ENCODE assay signal across 22 mouse cellular contexts in genomic region chr6:96437814-96438213, GRCm38 (mm10).
DNase-seq lines count a peak whose midpoint lies in the region; ATAC-seq and TF ChIP-seq lines count a peak whose summit lies in the region.
"Had no signal": no experiment of that assay in that cellular context is flagged by ENCODE, and none has a peak within 500 bp of the region (broad histone marks: within the 10 kb centered on the region; RNA-seq: fewer than 3 reads in every experiment).

No protein-coding gene starts in this region.

- H3K4me2 ChIP-seq in forebrain, postnatal 0 days (ENCODE audit: low read depth) = no peak overlapping the region
- no peak overlapping the region for H3K4me2 ChIP-seq in forebrain, embryonic 11.5 days (ENCODE audit: low read depth, low read length, severe bottlenecking)
- H3K4me2 ChIP-seq in kidney, postnatal 0 days (ENCODE audit: low read length) = no peak overlapping the region
- H3K4me2 ChIP-seq in limb, embryonic 14.5 days (replicated peaks; ENCODE audit: low read depth, low read length, severe bottlenecking) = no peak overlapping the region
- H3K4me2 ChIP-seq: embryonic facial prominence, embryonic 12.5 days; forebrain, embryonic 12.5 days; heart, embryonic 12.5 days; hindbrain, embryonic 14.5 days had no signal

- no peak overlapping the region for H3K27ac ChIP-seq in forebrain, postnatal 0 days (ENCODE audit: low read depth, low read length)
- H3K27ac ChIP-seq in forebrain, embryonic 11.5 days (ENCODE audit: low read depth, low read length) = no peak overlapping the region
- no peak overlapping the region for H3K27ac ChIP-seq in kidney, postnatal 0 days
- peak overlapping the region; percentile 19; the same call in 1 of the 2 replicates for H3K27ac ChIP-seq in limb, embryonic 10.5 days
- no peak overlapping the region for H3K27ac ChIP-seq in limb, embryonic 14.5 days (replicated peaks; ENCODE audit: low read depth, low read length)
- H3K27ac ChIP-seq: embryonic facial prominence, embryonic 12.5 days; forebrain, embryonic 12.5 days; gastrocnemius, adult 2 months; hindbrain, embryonic 10.5 days; hindbrain, embryonic 14.5 days had no signal

- no peaks in the 10 kb centered on the region for H3K9me3 ChIP-seq in forebrain, postnatal 0 days (ENCODE audit: low read length)
- no peaks in the 10 kb centered on the region for H3K9me3 ChIP-seq in forebrain, embryonic 11.5 days (ENCODE audit: control insufficient read depth, low read length)
- no peaks in the 10 kb centered on the region for H3K9me3 ChIP-seq in kidney, postnatal 0 days (replicated peaks; ENCODE audit: low read length)
- no peaks in the 10 kb centered on the region for H3K9me3 ChIP-seq in limb, embryonic 10.5 days (replicated peaks)
- no peaks in the 10 kb centered on the region for H3K9me3 ChIP-seq in limb, embryonic 14.5 days (ENCODE audit: control insufficient read depth, low read length)
- H3K9me3 ChIP-seq: embryonic facial prominence, embryonic 12.5 days; forebrain, embryonic 12.5 days; heart, embryonic 12.5 days; hindbrain, embryonic 10.5 days had no signal

- peak; percentile 3 for DNase-seq in forebrain, postnatal 0 days
- no peak for DNase-seq in forebrain, embryonic 11.5 days (ENCODE audit: low spot score)
- DNase-seq in kidney, postnatal 0 days (ENCODE audit: low spot score) = peak; percentile 32
- no peak for DNase-seq in kidney, postnatal 25 days
- DNase-seq in limb, embryonic 10.5 days (ENCODE audit: low spot score) = no peak
- peak; percentile 22 for DNase-seq in limb, embryonic 14.5 days (ENCODE audit: low spot score)
- no peak for DNase-seq in adrenal gland, adult 2 months
- no peak for DNase-seq in layer of hippocampus, adult 9-10 months (ENCODE audit: low spot score)
- DNase-seq: adrenal gland, adult 8-10 months; adrenal gland, postnatal 36 days; cerebellum, adult 2 months; cerebellum, postnatal 10 days; gastrocnemius, adult 2 months; gastrocnemius, postnatal 25 days had no signal

- H3K4me3 ChIP-seq in forebrain, postnatal 0 days (ENCODE audit: low read depth, low read length) = no peak overlapping the region
- H3K4me3 ChIP-seq in forebrain, embryonic 11.5 days (ENCODE audit: low read depth, low read length) = no peak overlapping the region
- no peak overlapping the region for H3K4me3 ChIP-seq in kidney, postnatal 0 days (replicated peaks; ENCODE audit: low read depth, low read length)
- H3K4me3 ChIP-seq in limb, embryonic 10.5 days = no peak overlapping the region
- no peak overlapping the region for H3K4me3 ChIP-seq in limb, embryonic 14.5 days (replicated peaks; ENCODE audit: low read length)
- H3K4me3 ChIP-seq: embryonic facial prominence, embryonic 12.5 days; forebrain, embryonic 12.5 days; gastrocnemius, adult 2 months; heart, embryonic 12.5 days; hindbrain, embryonic 10.5 days had no signal

- H3K27me3 ChIP-seq in forebrain, postnatal 0 days (ENCODE audit: insufficient read depth, low read length) = no peaks in the 10 kb centered on the region
- H3K27me3 ChIP-seq in forebrain, embryonic 11.5 days (ENCODE audit: control insufficient read depth, insufficient read depth, low read length) = no peaks in the 10 kb centered on the region
- no peaks in the 10 kb centered on the region for H3K27me3 ChIP-seq in kidney, postnatal 0 days (ENCODE audit: insufficient read depth, low read length)
- no peaks in the 10 kb centered on the region for H3K27me3 ChIP-seq in limb, embryonic 10.5 days (ENCODE audit: low read depth, poor library complexity, severe bottlenecking)
- no peaks in the 10 kb centered on the region for H3K27me3 ChIP-seq in limb, embryonic 14.5 days (ENCODE audit: control insufficient read depth, insufficient read depth, low read length)
- H3K27me3 ChIP-seq: CH12.LX; embryonic facial prominence, embryonic 12.5 days; forebrain, embryonic 12.5 days; heart, embryonic 12.5 days had no signal

- H3K9ac ChIP-seq in forebrain, postnatal 0 days = no peak overlapping the region
- H3K9ac ChIP-seq in forebrain, embryonic 11.5 days (ENCODE audit: low read length) = no peak overlapping the region
- H3K9ac ChIP-seq in kidney, postnatal 0 days (ENCODE audit: low read depth, low read length) = no peak overlapping the region
- H3K9ac ChIP-seq in limb, embryonic 14.5 days (ENCODE audit: low read depth, low read length, severe bottlenecking) = no peak overlapping the region
- H3K9ac ChIP-seq: embryonic facial prominence, embryonic 12.5 days; forebrain, embryonic 12.5 days; heart, embryonic 12.5 days; hindbrain, embryonic 14.5 days had no signal

- TF ChIP-seq CTCF in forebrain, postnatal 0 days (IDR thresholded peaks at IDR 0.05; ENCODE audit: low read depth) = no peak
- no peak for TF ChIP-seq CTCF in kidney, postnatal 0 days (IDR thresholded peaks at IDR 0.05; ENCODE audit: low read depth)

- no peaks in the 10 kb centered on the region for H3K4me1 ChIP-seq in forebrain, postnatal 0 days (ENCODE audit: insufficient read depth)
- H3K4me1 ChIP-seq in forebrain, embryonic 11.5 days (replicated peaks; ENCODE audit: control insufficient read depth, insufficient read depth, low read length) = no peaks in the 10 kb centered on the region
- peaks cover 3% of the 10 kb centered on the region; the same call in 1 of the 2 replicates for H3K4me1 ChIP-seq in kidney, postnatal 0 days (replicated peaks; ENCODE audit: insufficient read depth, low read length)
- H3K4me1 ChIP-seq in limb, embryonic 10.5 days = peaks cover 17% of the 10 kb centered on the region
- H3K4me1 ChIP-seq in limb, embryonic 14.5 days (ENCODE audit: control insufficient read depth, insufficient read depth, low read length) = no peaks in the 10 kb centered on the region
- H3K4me1 ChIP-seq: embryonic facial prominence, embryonic 12.5 days; forebrain, embryonic 12.5 days; heart, embryonic 12.5 days; hindbrain, embryonic 10.5 days had no signal

- ATAC-seq in forebrain, postnatal 0 days = no peak
- no peak for ATAC-seq in forebrain, embryonic 11.5 days (replicated peaks; ENCODE audit: low FRiP score)
- no peak for ATAC-seq in kidney, postnatal 0 days (replicated peaks; ENCODE audit: low FRiP score, low read depth)
- 0 out of 2 replicates have a peak, but pooled peaks have one; percentile 41 for ATAC-seq in limb, embryonic 14.5 days (ENCODE audit: low FRiP score, low read depth)
- ATAC-seq: forebrain, embryonic 16.5 days; Patski had no signal

- WGBS in forebrain, postnatal 0 days = 55% methylated on average over 3 of the region's 3 CpGs
- 76% methylated on average over 3 of the region's 3 CpGs for WGBS in forebrain, embryonic 11.5 days
- WGBS in kidney, postnatal 0 days = 33% methylated on average over 3 of the region's 3 CpGs
- 67% methylated on average over 3 of the region's 3 CpGs for WGBS in limb, embryonic 10.5 days
- 34% methylated on average over 3 of the region's 3 CpGs for WGBS in limb, embryonic 14.5 days

- TF ChIP-seq POLR2A in limb, embryonic 14.5 days (IDR thresholded peaks at IDR 0.05; ENCODE audit: borderline replicate concordance, extremely low read depth, insufficient read depth, insufficient read length) = no peak

- no peaks in the 10 kb centered on the region for H3K36me3 ChIP-seq in forebrain, postnatal 0 days (ENCODE audit: insufficient read depth)
- no peaks in the 10 kb centered on the region for H3K36me3 ChIP-seq in forebrain, embryonic 11.5 days (ENCODE audit: control insufficient read depth, insufficient read depth, low read length)
- no peaks in the 10 kb centered on the region for H3K36me3 ChIP-seq in kidney, postnatal 0 days (ENCODE audit: insufficient read depth, low read length)
- H3K36me3 ChIP-seq in limb, embryonic 10.5 days = no peaks in the 10 kb centered on the region
- no peaks in the 10 kb centered on the region for H3K36me3 ChIP-seq in limb, embryonic 14.5 days (ENCODE audit: control insufficient read depth, insufficient read depth, low read length)
- H3K36me3 ChIP-seq: embryonic facial prominence, embryonic 12.5 days; forebrain, embryonic 12.5 days; heart, embryonic 12.5 days; hindbrain, embryonic 10.5 days had no signal

Comparison
In these comparisons a context has a peak if more than half of its experiments do, and no peak if none do; other contexts are left out.
1. DNase-seq: peak in forebrain, postnatal 0 days (single experiment), kidney, postnatal 0 days (single experiment) and limb, embryonic 14.5 days (single experiment); none in forebrain, embryonic 11.5 days (single experiment), kidney, postnatal 25 days (0 of 2), limb, embryonic 10.5 days (single experiment), adrenal gland, adult 2 months (single experiment) and layer of hippocampus, adult 9-10 months (single experiment).